Mouse (Mus musculus): ENCODE results near the gene Haghl. TPM values are rescaled to one million over a fixed set of nuclear protein-coding genes. Genes with fewer than 3 reads are reported as not detected.
A peak's percentile ranks its signal among the peaks of the same experiment; 100 is the strongest.

Haghl gene
- polyA plus RNA-seq, 1 experiment, result 56.2 TPM

GRCm38 (mm10) chr17:25802825-25803517 is 17.5 kb upstream of the Haghl start:
- TF ChIP-seq CTCF (IDR thresholded peaks at IDR 0.05; ENCODE audit: insufficient read depth, low read length), result no peak
- no peak for TF ChIP-seq POLR2A (IDR thresholded peaks at IDR 0.05; ENCODE audit: borderline replicate concordance, extremely low read depth, low read depth, low read length)
- WGBS, result 4% methylated on average over 10 of the region's 10 CpGs
- Histone ChIP-seq H3K4me1 (ENCODE audit: control insufficient read depth, insufficient read depth, low read length) (no peaks in the 10 kb centered on the region), H3K4me3 (replicated peaks; ENCODE audit: extremely low read depth, low read depth, low read length) (no peak overlapping the region)
- no peak for DNase-seq

- TF ChIP-seq POLR2A (IDR thresholded peaks at IDR 0.05; ENCODE audit: borderline replicate concordance, extremely low read depth, low read depth, low read length) (no peak), CTCF (IDR thresholded peaks at IDR 0.05; ENCODE audit: insufficient read depth, low read length) (peak; percentile 76)
- 4% methylated on average over 6 of the region's 6 CpGs for WGBS
- DNase-seq, result peak; percentile 45
- Histone ChIP-seq H3K4me3 (replicated peaks; ENCODE audit: extremely low read depth, low read depth, low read length) (no peak overlapping the region), H3K4me1 (ENCODE audit: control insufficient read depth, insufficient read depth, low read length) (peaks cover 7% of the 10 kb centered on the region; the same call in 1 of the 2 replicates)
These were observed 15.6 kb upstream of the Haghl start for GRCm38 (mm10) chr17:25801029-25801428.

- 1% methylated on average over 35 of the region's 35 CpGs for WGBS
- H3K4me1 ChIP-seq (ENCODE audit: control insufficient read depth, insufficient read depth, low read length), result peaks cover 11% of the 10 kb centered on the region
- peak within 1 kb of the TSS; percentile 74 for H3K4me3 ChIP-seq (replicated peaks; ENCODE audit: extremely low read depth, low read depth, low read length)
- TF ChIP-seq POLR2A (IDR thresholded peaks at IDR 0.05; ENCODE audit: borderline replicate concordance, extremely low read depth, low read depth, low read length) (no peak), CTCF (IDR thresholded peaks at IDR 0.05; ENCODE audit: insufficient read depth, low read length) (no peak)
- DNase-seq, result peak; percentile 83
These were observed 11.5 kb upstream of the Haghl start, which contains the start of gene Metrn for GRCm38 (mm10) chr17:25796951-25797369. TSS of gene Metrn (minus strand) at chr17:25797136.

- 2% methylated on average over 37 of the region's 37 CpGs for WGBS
- peak overlapping the region; percentile 74 for H3K4me3 ChIP-seq (replicated peaks; ENCODE audit: extremely low read depth, low read depth, low read length)
- peaks cover 13% of the 10 kb centered on the region for H3K4me1 ChIP-seq (ENCODE audit: control insufficient read depth, insufficient read depth, low read length)
- TF ChIP-seq CTCF (IDR thresholded peaks at IDR 0.05; ENCODE audit: insufficient read depth, low read length), result no peak
- TF ChIP-seq POLR2A (IDR thresholded peaks at IDR 0.05; ENCODE audit: borderline replicate concordance, extremely low read depth, low read depth, low read length), result no peak
- peak; percentile 33 for DNase-seq
These were observed 10.8 kb upstream of the Haghl start for GRCm38 (mm10) chr17:25796211-25796771.

DNA sequence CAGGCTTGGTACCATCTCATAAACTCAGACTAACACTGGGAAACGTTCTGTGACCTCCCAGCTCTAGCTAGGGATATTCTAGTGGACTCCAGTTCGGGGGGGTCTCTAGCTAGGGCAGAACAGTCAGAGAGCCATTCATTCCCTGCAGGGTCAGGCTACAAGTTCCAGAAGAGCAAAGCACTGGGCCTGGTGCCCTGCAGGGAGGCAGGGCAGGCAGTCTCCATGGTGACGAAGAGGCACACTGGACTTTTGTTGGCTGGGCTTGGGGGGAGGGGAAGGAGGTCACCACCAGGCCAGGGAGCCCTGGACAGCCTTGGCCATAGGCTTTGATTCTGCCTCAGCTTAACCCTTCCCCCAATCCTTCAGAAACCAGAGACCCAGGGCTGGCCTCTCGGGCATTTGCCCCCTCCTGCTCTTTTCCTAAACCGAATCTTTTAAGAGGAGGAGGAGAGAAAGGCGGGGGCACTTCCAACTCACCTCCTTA is 10.2 kb upstream of the Haghl start, which contains the start of gene AC134908.4:
Gene AC134908.4, minus strand, starts transcription at position 51 of the 484 bp plus-strand sequence.
- no peak for DNase-seq
- H3K4me1 ChIP-seq (ENCODE audit: control insufficient read depth, insufficient read depth, low read length), result peaks cover 14% of the 10 kb centered on the region
- 49% methylated on average over 6 of the region's 6 CpGs for WGBS
- peak within 1 kb of the TSS; percentile 74 for H3K4me3 ChIP-seq (replicated peaks; ENCODE audit: extremely low read depth, low read depth, low read length)
- TF ChIP-seq CTCF (IDR thresholded peaks at IDR 0.05; ENCODE audit: insufficient read depth, low read length) (no peak), POLR2A (IDR thresholded peaks at IDR 0.05; ENCODE audit: borderline replicate concordance, extremely low read depth, low read depth, low read length) (no peak)

GRCm38 (mm10) chr17:25794998-25795397 is 9.5 kb upstream of the Haghl start:
- DNase-seq, result no peak
- whole genome bisulfite sequencing, result 91% methylated on average over 17 of the region's 17 CpGs
- no peak for TF ChIP-seq POLR2A (IDR thresholded peaks at IDR 0.05; ENCODE audit: borderline replicate concordance, extremely low read depth, low read depth, low read length)
- no peak for TF ChIP-seq CTCF (IDR thresholded peaks at IDR 0.05; ENCODE audit: insufficient read depth, low read length)
- H3K4me3 ChIP-seq (replicated peaks; ENCODE audit: extremely low read depth, low read depth, low read length), result no peak overlapping the region
- peaks cover 14% of the 10 kb centered on the region for H3K4me1 ChIP-seq (ENCODE audit: control insufficient read depth, insufficient read depth, low read length)

DNA sequence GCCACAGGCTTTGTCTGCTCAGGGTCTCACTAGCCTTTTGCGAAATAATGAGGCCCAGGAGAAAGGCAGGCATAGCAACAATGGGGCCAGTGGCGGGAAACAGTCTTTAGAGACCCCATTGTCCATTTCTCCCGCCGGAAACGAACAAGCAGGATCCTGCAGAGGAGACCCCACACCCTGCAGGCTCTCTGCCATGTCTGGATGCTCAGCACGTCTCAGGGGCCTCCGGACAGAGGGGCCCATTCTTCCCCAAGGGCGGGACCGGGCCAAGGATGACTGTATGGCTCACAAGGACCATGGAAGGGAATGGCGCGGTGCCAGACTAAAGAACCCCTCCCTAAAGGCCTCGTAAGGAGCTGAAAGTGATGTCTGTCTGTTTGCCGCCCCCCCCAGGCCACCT is 8.7 kb upstream of the Haghl start:
- WGBS, result 74% methylated on average over 13 of the region's 13 CpGs
- Histone ChIP-seq H3K4me3 (replicated peaks; ENCODE audit: extremely low read depth, low read depth, low read length) (no peak overlapping the region), H3K4me1 (ENCODE audit: control insufficient read depth, insufficient read depth, low read length) (peaks cover 14% of the 10 kb centered on the region)
- TF ChIP-seq POLR2A (IDR thresholded peaks at IDR 0.05; ENCODE audit: borderline replicate concordance, extremely low read depth, low read depth, low read length), result no peak
- TF ChIP-seq CTCF (IDR thresholded peaks at IDR 0.05; ENCODE audit: insufficient read depth, low read length), result no peak
- DNase-seq, result no peak

DNA sequence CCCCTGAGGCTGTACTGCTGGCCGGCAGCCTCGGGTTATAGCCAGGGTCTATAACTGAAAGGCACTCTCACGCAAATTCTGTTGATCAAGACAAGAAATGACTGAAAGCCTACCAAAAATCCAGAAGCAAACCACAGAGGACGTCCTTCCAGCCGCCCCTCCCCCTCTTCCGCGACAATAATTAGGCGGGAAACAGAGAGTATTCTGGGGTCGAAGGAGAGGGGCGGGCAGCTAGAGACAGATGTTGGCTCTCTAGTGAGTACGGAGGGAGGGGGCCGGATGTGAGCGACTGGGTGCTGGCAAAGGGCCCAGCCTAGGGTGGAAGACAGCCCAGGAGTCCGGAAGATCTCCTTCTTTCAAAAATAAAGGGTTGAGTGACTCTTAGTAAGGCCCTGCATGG is 7.1 kb upstream of the Haghl start, which contains the start of gene Fam173a:
Gene Fam173a, minus strand, starts transcription at position 287 of the 400 bp plus-strand sequence.
- DNase-seq, result peak; percentile 60
- 0 out of 2 replicates have a peak, but pooled peaks have one; percentile 22 for TF ChIP-seq POLR2A (IDR thresholded peaks at IDR 0.05; ENCODE audit: borderline replicate concordance, extremely low read depth, low read depth, low read length)
- TF ChIP-seq CTCF (IDR thresholded peaks at IDR 0.05; ENCODE audit: insufficient read depth, low read length), result no peak
- peak within 1 kb of the TSS; percentile 62 for H3K4me3 ChIP-seq (replicated peaks; ENCODE audit: extremely low read depth, low read depth, low read length)
- 1% methylated on average over 14 of the region's 14 CpGs for WGBS
- peaks cover 14% of the 10 kb centered on the region for H3K4me1 ChIP-seq (ENCODE audit: control insufficient read depth, insufficient read depth, low read length)

GRCm38 (mm10) chr17:25791843-25792527 is 6.5 kb upstream of the Haghl start:
- DNase-seq, result peak; percentile 87
- peak overlapping the region; percentile 62 for H3K4me3 ChIP-seq (replicated peaks; ENCODE audit: extremely low read depth, low read depth, low read length)
- TF ChIP-seq POLR2A (IDR thresholded peaks at IDR 0.05; ENCODE audit: borderline replicate concordance, extremely low read depth, low read depth, low read length), result peak; percentile 73; the same call in 1 of the 2 replicates
- no peak for TF ChIP-seq CTCF (IDR thresholded peaks at IDR 0.05; ENCODE audit: insufficient read depth, low read length)
- H3K4me1 ChIP-seq (ENCODE audit: control insufficient read depth, insufficient read depth, low read length), result peaks cover 11% of the 10 kb centered on the region
- WGBS, result under 1% methylated on average over 45 of the region's 45 CpGs

Data from lung, adult 2 months (tissue).